Mouse (Mus musculus) adrenal gland, postnatal 4 days (tissue): Measurements from ENCODE around the gene Zfp85. TPM values are rescaled to one million over a fixed set of nuclear protein-coding genes. Genes with fewer than 3 reads are reported as not detected.

Source experiments
- total RNA-seq, 2 experiments: library from RNA; stranded (reverse); gene quantifications; 2 replicates each; pipeline ENCODE4 v1.2.3; 2021

Zfp85 gene
- total RNA-seq, 2 experiments from 2014 or later: 8.3 TPM

Other genes starting within 250 kb of the Zfp85 start
- gene Gm26965, start 229.1 kb downstream of the Zfp85 start, total RNA-seq: not detected
- gene Zfp87, start 229.1 kb downstream of the Zfp85 start, total RNA-seq: 10 to 100 TPM; 18.7 to 23.0 TPM
- gene Zfp748, start 201.4 kb downstream of the Zfp85 start, total RNA-seq: 10 to 100 TPM; 10.4 to 11.8 TPM
- gene Zfp729b, start 145.5 kb downstream of the Zfp85 start, total RNA-seq: 1 to 10 TPM; 9.0 to 9.1 TPM
- 1 to 10 TPM in 1 of 2 experiments, under 1 TPM in 1; 0.51 to 1.0 TPM for gene Gm49345, start 117.5 kb downstream of the Zfp85 start, total RNA-seq
- gene Zfp729a, start 117.4 kb downstream of the Zfp85 start, total RNA-seq: 1 to 10 TPM; 7.6 to 8.2 TPM
- gene Zfp738, start 68.2 kb downstream of the Zfp85 start, total RNA-seq: 10 to 100 TPM; 15.9 to 17.5 TPM
- gene Zfp65, start 26.1 kb downstream of the Zfp85 start, total RNA-seq: 10 to 100 TPM; 12.8 to 12.9 TPM
- 1 to 10 TPM; 2.4 to 2.8 TPM for gene Zfp493, start 24.5 kb upstream of the Zfp85 start, total RNA-seq
- 1 to 10 TPM; 8.0 to 8.9 TPM for gene Zfp273, start 58.5 kb upstream of the Zfp85 start, total RNA-seq
- gene Gm10037, start 75.9 kb upstream of the Zfp85 start, total RNA-seq: 1 to 10 TPM; 2.3 to 3.4 TPM
- gene BC048507, start 108.1 kb upstream of the Zfp85 start, total RNA-seq: not detected